Mouse (Mus musculus): ENCODE results near the gene Otx2. TPM values are rescaled to one million over a fixed set of nuclear protein-coding genes. Genes with fewer than 3 reads are reported as not detected.

Otx2 gene
- polyA plus RNA-seq, 1 experiment from 2014 or later: not detected

- TF ChIP-seq CTCF (IDR thresholded peaks at IDR 0.05; ENCODE audit: low read depth): no peak
- Histone ChIP-seq H3K4me3 (ENCODE audit: low read depth, low read length) (no peak overlapping the region), H3K4me1 (replicated peaks; ENCODE audit: control insufficient read depth, insufficient read depth, low read length) (no peaks in the 10 kb centered on the region), H3K4me2 (replicated peaks; ENCODE audit: low read depth) (no peak overlapping the region), H3K9me3 (ENCODE audit: control insufficient read depth) (no peaks in the 10 kb centered on the region), H3K36me3 (ENCODE audit: control insufficient read depth, insufficient read depth) (no peaks in the 10 kb centered on the region), H3K27ac (ENCODE audit: low read depth, low read length) (no peak overlapping the region), H3K27me3 (replicated peaks; ENCODE audit: control insufficient read depth, insufficient read depth, low read length) (peaks cover 97% of the 10 kb centered on the region), H3K9ac (ENCODE audit: low read depth, low read length) (no peak overlapping the region)
- under 1% methylated on average over 33 of the region's 33 CpGs for WGBS
- no peak for ATAC-seq
Observed at GRCm38 (mm10) chr14:48655073-48655791, 18.4 kb downstream of the Otx2 start.

DNA sequence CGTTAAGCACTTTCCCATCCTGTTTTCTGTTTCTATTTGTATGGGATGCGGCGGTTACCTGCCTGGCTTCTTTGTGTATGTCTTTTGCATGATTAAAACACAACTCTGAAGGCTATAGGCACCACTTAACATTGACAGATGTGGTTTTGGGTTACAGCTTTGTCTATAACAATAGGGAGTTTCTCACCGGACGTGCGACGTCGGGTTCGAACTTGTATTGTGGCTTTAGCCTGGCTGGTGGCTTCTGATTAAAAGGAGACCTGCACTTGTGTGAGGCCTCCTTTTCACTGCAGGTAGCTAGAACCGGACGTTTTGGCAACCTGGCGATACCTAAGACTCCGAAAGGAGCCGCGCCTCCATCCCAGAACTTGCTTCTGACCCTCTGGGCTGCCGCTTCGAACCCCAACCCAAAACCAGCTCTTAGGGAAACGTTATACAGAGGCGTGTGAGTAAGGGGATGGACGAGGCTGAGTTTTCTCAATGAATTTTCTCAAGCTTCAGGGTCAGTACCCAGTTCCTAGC lies 19.0 kb downstream of the Otx2 start:
- Histone ChIP-seq H3K9ac (ENCODE audit: low read depth, low read length) (no peak overlapping the region), H3K4me3 (ENCODE audit: low read depth, low read length) (no peak overlapping the region), H3K9me3 (ENCODE audit: control insufficient read depth) (no peaks in the 10 kb centered on the region), H3K4me2 (replicated peaks; ENCODE audit: low read depth) (no peak overlapping the region), H3K36me3 (ENCODE audit: control insufficient read depth, insufficient read depth) (no peaks in the 10 kb centered on the region), H3K4me1 (replicated peaks; ENCODE audit: control insufficient read depth, insufficient read depth, low read length) (no peaks in the 10 kb centered on the region), H3K27ac (ENCODE audit: low read depth, low read length) (no peak overlapping the region), H3K27me3 (replicated peaks; ENCODE audit: control insufficient read depth, insufficient read depth, low read length) (peaks cover 94% of the 10 kb centered on the region)
- WGBS: 4% methylated on average over 20 of the region's 20 CpGs
- no peak for TF ChIP-seq CTCF (IDR thresholded peaks at IDR 0.05; ENCODE audit: low read depth)
- no peak for ATAC-seq

- H3K36me3 ChIP-seq (ENCODE audit: control insufficient read depth, insufficient read depth): no peaks in the 10 kb centered on the region
- H3K4me1 ChIP-seq (replicated peaks; ENCODE audit: control insufficient read depth, insufficient read depth, low read length): no peaks in the 10 kb centered on the region
- peaks cover 87% of the 10 kb centered on the region for H3K27me3 ChIP-seq (replicated peaks; ENCODE audit: control insufficient read depth, insufficient read depth, low read length)
- no peak for ATAC-seq
- no peak for TF ChIP-seq CTCF (IDR thresholded peaks at IDR 0.05; ENCODE audit: low read depth)
- no peak overlapping the region for H3K4me3 ChIP-seq (ENCODE audit: low read depth, low read length)
- no peak overlapping the region for H3K9ac ChIP-seq (ENCODE audit: low read depth, low read length)
- 9% methylated on average over 22 of the region's 22 CpGs for WGBS
- H3K9me3 ChIP-seq (ENCODE audit: control insufficient read depth): no peaks in the 10 kb centered on the region
- H3K27ac ChIP-seq (ENCODE audit: low read depth, low read length): no peak overlapping the region
- H3K4me2 ChIP-seq (replicated peaks; ENCODE audit: low read depth): no peak overlapping the region
Observed at GRCm38 (mm10) chr14:48653676-48654510, 19.7 kb downstream of the Otx2 start.

- Histone ChIP-seq H3K4me1 (replicated peaks; ENCODE audit: control insufficient read depth, insufficient read depth, low read length) (no peaks in the 10 kb centered on the region), H3K27ac (ENCODE audit: low read depth, low read length) (no peak overlapping the region), H3K4me2 (replicated peaks; ENCODE audit: low read depth) (no peak overlapping the region), H3K9ac (ENCODE audit: low read depth, low read length) (no peak overlapping the region), H3K27me3 (replicated peaks; ENCODE audit: control insufficient read depth, insufficient read depth, low read length) (peaks cover 79% of the 10 kb centered on the region), H3K36me3 (ENCODE audit: control insufficient read depth, insufficient read depth) (no peaks in the 10 kb centered on the region), H3K9me3 (ENCODE audit: control insufficient read depth) (no peaks in the 10 kb centered on the region), H3K4me3 (ENCODE audit: low read depth, low read length) (no peak overlapping the region)
- TF ChIP-seq CTCF (IDR thresholded peaks at IDR 0.05; ENCODE audit: low read depth): no peak
- 67% methylated on average over 3 of the region's 3 CpGs for WGBS
- ATAC-seq: no peak
Observed at GRCm38 (mm10) chr14:48653081-48653480, 20.5 kb downstream of the Otx2 start.

GRCm38 (mm10) chr14:48652256-48652655 lies 21.4 kb downstream of the Otx2 start:
- H3K9ac ChIP-seq (ENCODE audit: low read depth, low read length): no peak overlapping the region
- H3K9me3 ChIP-seq (ENCODE audit: control insufficient read depth): no peaks in the 10 kb centered on the region
- no peaks in the 10 kb centered on the region for H3K36me3 ChIP-seq (ENCODE audit: control insufficient read depth, insufficient read depth)
- no peak for ATAC-seq
- TF ChIP-seq CTCF (IDR thresholded peaks at IDR 0.05; ENCODE audit: low read depth): no peak
- no peaks in the 10 kb centered on the region for H3K4me1 ChIP-seq (replicated peaks; ENCODE audit: control insufficient read depth, insufficient read depth, low read length)
- no peak overlapping the region for H3K4me3 ChIP-seq (ENCODE audit: low read depth, low read length)
- H3K27ac ChIP-seq (ENCODE audit: low read depth, low read length): no peak overlapping the region
- H3K4me2 ChIP-seq (replicated peaks; ENCODE audit: low read depth): no peak overlapping the region
- 16% methylated on average over 12 of the region's 12 CpGs for WGBS
- H3K27me3 ChIP-seq (replicated peaks; ENCODE audit: control insufficient read depth, insufficient read depth, low read length): peaks cover 71% of the 10 kb centered on the region

DNA sequence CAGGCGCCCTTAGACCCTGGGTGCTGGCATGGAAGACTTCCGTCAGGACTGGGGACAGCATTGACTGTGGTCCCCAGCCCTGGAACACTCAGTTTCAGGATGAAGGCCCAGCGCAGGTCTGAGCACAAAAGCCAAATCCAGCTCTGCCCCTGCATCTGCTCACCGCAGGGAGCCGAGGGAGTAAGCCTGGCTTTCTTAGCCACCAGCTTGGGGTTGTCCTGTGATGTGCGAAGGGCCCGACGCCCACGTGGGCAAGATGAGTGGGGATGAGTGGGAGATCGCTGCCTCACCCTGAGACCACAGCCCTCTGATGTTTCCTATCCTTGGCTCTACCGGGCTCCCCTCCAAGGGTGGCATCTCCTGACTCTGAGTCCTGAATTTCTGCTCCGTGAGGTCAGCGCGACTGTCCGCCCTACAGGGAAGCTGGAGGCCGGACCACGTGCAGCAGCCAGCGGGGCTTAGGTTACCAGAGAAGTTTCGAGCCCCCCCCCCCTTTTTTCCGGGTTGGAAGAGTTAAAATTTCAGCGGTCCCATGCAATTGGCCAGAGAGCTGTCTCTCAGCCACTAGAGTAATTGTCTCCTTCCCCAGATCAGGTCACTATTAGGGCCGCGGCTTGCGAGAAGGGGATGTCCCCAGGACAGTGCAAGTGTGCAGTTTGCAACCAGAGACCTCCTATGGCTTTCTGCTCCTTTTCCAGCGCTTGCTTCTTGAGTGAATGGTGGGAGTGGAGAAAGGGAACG lies 22.0 kb downstream of the Otx2 start:
- no peak for TF ChIP-seq CTCF (IDR thresholded peaks at IDR 0.05; ENCODE audit: low read depth)
- peaks cover 68% of the 10 kb centered on the region for H3K27me3 ChIP-seq (replicated peaks; ENCODE audit: control insufficient read depth, insufficient read depth, low read length)
- WGBS: 5% methylated on average over 26 of the region's 26 CpGs
- no peak overlapping the region for H3K4me3 ChIP-seq (ENCODE audit: low read depth, low read length)
- H3K9ac ChIP-seq (ENCODE audit: low read depth, low read length): no peak overlapping the region
- H3K4me1 ChIP-seq (replicated peaks; ENCODE audit: control insufficient read depth, insufficient read depth, low read length): no peaks in the 10 kb centered on the region
- H3K4me2 ChIP-seq (replicated peaks; ENCODE audit: low read depth): no peak overlapping the region
- no peak overlapping the region for H3K27ac ChIP-seq (ENCODE audit: low read depth, low read length)
- no peaks in the 10 kb centered on the region for H3K9me3 ChIP-seq (ENCODE audit: control insufficient read depth)
- H3K36me3 ChIP-seq (ENCODE audit: control insufficient read depth, insufficient read depth): no peaks in the 10 kb centered on the region
- no peak for ATAC-seq
